Mouse (Mus musculus) thymus, postnatal 4 days (tissue): ENCODE measurements at regions not wholly inside any gene's neighbourhood (a gene's known extent, or its start where the extent isn't known, plus 50 kb on each side); places are given as distances from the start of the nearest gene placed in this dataset.

Experiments
- DNase-seq: peaks from one replicate; pipeline ENCODE4 v3.0.0; 2021

GRCm38 (mm10) chr8:4411126-4411525 lies 81.7 kb upstream of the Cers4 start:
- no peak for DNase-seq

GRCm38 (mm10) chr8:4411836-4412235 lies 81.0 kb upstream of the Cers4 start:
- no peak for DNase-seq

- peak; percentile 14 for DNase-seq
Measured at GRCm38 (mm10) chr8:4413206-4413605, 79.6 kb upstream of the Cers4 start.

GRCm38 (mm10) chr8:4413764-4414163 lies 79.1 kb upstream of the Cers4 start:
- no peak for DNase-seq

GRCm38 (mm10) chr8:4417141-4417540 lies 75.7 kb upstream of the Cers4 start:
- DNase-seq: no peak

- no peak for DNase-seq
Measured at GRCm38 (mm10) chr8:4433161-4433560, 59.7 kb upstream of the Cers4 start.

- no peak for DNase-seq
Measured at GRCm38 (mm10) chr8:4436546-4436945, 56.3 kb upstream of the Cers4 start.
